Mouse (Mus musculus) inflammation-experienced regulatory T-cells, adult 6 months (primary cell): ENCODE data around the gene Trpv2. TPM values are rescaled to one million over a fixed set of nuclear protein-coding genes. Genes with fewer than 3 reads are reported as not detected.

Experiments
- ATAC-seq: one replicate; pipeline ENCODE4 v1.8.0; 2017
- polyA plus RNA-seq, 3 experiments: library from polyadenylated mRNA; unstranded; fragments of 100-300 nt; shearing (Covaris generic); gene quantifications; one replicate each; pipeline ENCODE4 v1.2.1; 2017

Trpv2 gene
- polyA plus RNA-seq, 3 experiments from 2014 or later, result 73.0 to 108 (median 73.7) TPM

DNA sequence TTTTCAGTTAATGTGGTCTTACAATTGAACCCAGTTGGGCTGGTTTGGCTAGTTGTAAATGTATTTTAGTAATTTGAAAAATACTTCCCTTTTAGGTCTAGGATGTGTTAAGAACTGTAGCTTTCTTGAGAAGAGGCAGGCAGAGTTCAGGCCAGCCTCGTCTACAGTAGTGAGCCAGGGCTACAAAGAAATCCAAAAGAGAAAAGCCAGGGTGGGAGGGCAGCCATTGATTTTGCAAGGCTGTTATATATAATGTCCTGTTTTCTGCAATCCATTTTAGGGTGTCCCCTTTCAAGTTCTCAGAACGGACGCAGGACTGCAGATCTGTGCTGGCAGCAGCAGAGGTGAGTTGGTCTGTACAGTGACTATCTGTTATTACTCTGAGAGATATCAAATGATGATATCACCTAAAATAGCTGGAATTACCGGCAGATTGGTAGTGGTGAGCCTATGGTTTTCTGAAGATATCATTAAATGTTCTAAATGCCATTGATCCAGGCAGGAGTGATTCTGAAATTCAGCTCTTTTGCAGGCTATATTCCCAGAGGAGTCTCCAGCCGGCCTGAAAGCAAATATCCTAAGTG, 29.9 kb downstream of the Trpv2 start:
- no peak for ATAC-seq

DNA sequence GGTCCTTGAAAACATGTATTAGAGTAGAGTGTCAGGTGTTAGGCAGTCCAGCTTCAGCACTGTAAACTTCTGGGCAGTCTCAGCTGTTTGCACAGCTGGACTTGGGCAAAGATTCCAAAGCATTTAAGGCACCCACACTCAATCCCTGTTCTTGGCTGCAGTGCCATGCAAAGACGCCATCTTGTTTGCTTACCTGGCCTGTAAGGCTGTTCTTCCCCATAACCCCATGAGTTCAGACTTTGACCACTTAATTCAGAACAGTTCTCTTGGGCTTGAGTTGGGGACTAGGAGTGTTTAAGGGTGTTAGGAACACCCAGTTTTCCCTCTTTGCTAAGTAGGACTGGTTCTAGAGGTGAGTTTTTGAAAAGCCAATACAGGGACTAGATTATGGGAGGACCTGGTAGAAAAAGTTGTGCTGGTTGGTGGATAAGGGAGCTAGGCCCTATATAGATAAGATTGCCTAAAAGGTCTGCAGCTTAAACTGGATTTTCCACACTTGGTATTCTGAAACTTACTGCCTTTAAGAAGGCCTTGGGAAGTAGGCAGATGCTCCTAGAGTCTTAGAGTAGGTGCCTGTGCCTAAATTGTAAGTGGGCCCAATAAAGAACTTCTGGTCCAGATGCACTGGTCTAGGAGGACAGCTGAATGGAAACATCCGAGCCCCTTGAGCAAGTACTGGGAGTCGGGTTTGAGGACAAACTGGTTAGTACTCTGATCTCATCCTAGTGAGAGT, 30.8 kb downstream of the Trpv2 start:
- ATAC-seq, result no peak

DNA sequence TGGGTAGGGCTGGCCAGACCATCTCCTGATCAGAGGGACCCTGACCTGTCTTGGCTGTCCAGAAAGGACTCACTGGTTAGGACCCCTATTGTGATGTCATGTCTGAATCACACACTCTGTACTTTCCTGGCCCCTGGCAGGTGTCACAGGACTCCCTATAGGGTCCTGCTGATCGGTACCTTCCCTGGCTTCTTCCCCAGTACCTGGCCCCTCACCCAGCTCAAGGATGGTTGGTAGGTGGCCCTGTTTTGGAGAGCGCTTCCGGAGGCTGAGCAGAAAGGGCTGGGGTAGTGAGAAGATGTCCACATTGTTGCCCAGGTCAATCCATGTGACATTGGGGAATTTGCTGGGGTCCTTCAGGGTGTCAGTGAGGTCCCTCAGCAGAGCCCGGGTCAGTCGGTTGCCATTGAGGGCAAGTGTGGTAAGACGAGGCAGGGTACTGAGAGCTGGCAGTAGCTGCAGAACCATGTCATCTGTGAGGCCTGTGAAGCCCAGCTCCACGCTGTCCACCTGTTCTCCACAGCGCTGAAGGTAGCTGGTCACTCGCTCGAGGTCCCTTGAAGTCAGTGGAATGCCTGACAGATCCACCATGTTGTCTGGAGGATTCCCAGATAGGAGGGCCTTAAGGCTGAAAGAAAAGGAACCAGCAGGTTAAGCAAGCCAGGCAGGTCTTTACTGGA, 31.5 kb downstream of the Trpv2 start:
- ATAC-seq, result no peak

DNA sequence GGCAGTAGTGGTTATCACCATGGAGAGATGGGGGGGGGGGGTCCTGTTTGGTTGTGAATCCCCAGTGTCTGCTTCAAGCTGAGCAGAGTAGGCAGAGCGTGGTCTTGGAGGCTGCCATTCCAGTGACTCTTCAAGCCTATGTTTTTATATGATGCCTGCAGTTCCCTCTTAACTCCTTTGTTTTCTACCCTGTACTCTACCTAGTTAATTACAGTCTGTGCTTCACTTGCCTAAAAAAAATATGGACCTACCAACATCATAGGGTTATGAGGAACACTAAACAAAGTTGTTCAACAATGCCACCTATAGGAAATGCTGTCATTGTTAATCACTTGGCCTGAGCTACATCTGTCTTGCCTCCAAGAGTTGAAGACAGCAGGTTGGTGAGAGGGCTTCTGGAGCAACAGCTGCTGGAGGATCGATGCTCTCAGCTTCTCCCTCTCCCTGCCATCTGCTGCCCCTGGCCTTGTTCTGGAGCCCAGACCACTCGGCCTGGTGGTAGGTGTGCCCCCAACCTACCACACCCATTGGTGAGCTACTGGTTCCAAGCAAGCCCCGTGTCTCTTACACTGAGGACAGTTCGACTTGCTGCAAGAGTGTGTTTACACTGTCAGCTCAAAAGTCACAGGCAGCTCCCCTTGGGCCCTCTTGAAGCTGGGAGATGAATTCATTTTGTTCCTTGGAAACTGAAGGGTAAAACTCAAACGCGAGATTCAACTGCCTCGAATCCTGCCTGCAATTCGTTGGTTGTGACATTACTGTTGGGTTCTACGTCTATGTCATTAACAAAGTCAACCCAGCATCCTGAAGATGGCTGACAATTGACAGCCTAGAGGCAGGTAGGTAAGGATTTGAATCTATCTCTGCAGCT, 32.2 kb downstream of the Trpv2 start:
- ATAC-seq, result no peak

DNA sequence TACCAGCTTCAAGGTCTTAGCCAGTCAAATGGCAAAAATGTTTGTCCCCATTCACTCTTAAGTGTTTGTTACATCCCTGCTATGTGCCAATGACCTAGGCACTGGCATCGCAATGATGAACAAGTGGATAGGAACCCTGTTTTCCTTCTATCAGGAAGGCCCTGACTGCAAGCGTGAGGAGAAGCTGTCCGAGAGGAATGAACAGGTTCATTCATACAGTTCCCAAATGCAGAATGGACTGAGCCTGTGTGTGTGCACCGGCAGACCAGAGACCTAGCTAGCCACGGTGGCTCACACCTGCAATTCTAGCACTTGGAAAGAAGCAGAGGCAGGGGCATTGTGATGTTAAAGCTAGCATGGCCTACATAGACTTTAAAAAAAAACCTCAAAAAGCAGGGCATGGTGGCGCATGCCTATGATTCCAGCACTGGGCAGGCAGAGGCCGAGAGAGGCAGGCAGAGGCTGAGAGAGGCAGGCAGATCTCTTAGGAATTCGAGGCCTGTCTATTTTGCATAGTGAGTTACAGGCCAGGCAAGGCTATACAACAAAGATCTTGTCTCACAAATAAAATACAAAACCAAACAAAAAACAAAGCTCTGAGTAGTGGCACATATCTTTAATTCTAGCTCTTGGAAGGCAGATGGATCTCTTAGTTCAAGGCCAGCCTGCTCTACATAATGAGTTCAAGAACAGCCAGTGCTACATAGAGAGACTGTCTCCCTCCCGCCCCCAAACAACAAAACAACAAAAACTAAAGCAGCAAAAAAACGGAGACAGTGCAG, 33.1 kb downstream of the Trpv2 start:
- ATAC-seq, result no peak

DNA sequence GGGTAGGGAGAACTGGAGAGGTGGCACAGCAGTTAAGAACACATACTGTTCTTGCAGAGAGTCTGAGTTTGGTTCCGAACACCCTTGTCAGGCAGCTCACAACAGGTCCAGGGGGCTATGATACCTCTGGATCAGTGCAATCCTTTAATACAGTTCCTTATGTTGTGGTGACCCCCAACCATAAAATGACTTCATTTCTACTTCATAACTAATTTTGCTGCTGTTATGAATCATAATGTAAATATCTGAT, 33.6 kb downstream of the Trpv2 start:
- no peak for ATAC-seq

DNA sequence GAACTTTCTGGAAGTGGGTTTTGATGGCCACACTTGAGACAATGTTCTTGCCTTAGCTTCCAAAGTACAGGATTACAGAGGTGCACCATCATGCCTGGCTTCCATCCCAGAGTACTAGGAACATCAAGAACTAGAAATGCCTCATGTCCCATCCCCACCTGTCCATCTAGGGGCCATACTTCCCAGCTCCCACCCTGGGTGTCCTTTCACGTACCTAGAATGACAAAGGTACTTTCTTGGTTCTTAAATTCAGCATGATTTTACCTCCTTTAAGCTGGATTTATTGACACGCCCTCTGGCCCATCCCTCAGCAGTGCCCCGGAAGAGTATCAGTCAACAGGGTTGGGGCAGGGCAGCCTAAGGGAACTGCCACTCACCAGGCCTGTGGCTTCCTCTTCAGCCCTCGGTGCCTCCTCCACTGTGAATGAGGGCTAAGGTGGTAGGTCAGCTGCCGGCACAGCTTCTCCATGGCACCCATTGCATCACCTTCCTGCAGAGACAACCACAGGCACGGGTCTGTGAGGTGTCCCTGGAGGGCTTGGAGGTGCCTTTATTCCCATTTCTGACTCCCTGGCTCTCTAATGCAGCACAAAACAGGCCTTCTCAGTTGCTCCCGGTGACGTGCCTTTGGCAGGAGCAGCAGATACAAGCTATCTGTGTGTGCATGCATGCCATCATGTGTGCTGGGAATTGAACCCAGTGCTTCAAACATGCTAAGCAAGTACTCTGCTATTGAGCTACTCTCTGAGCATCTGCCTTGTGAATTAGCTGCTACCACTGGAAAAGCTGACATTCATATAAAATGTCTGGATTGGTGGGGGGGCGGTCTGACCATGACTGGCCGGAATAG, 34.8 kb downstream of the Trpv2 start:
- no peak for ATAC-seq

DNA sequence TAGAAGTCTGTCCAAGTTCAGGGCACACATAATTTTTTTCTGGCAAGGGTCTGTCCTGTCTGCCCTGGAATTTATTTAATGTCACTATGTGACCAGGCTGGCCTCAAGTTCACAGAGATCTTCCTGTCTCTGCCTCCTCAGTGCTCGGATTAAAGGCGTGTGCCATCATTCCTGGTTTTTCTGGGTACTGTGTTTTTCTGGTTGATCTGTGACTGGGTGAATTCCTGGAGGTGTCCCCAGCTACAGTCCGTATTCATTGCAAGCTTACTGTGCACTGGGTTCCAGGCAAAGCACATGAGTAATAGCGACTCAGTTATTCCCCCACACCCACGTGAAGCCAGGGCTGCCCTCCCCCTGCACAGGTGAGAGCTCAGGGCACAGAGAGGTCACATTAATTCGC, 36.0 kb downstream of the Trpv2 start:
- ATAC-seq, result no peak

DNA sequence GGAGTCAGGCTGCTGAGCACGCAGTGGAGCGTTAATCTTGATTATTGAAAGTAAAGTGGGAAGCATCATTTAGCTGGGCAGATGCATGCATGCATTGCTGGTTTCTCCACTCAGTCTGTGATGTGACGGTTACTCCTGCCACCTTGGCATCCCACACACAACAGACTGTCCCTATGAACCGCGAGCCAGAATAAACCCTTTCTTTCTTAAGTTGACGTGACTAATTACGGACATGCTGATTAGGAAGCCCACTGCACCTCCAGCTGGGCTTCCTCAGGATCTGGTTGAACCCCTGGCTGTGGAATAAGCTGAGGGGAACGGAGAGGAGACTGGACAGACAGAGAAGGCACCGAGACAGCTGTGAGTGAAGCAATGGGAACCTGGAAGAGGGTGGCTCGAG, 38.3 kb downstream of the Trpv2 start:
- no peak for ATAC-seq

DNA sequence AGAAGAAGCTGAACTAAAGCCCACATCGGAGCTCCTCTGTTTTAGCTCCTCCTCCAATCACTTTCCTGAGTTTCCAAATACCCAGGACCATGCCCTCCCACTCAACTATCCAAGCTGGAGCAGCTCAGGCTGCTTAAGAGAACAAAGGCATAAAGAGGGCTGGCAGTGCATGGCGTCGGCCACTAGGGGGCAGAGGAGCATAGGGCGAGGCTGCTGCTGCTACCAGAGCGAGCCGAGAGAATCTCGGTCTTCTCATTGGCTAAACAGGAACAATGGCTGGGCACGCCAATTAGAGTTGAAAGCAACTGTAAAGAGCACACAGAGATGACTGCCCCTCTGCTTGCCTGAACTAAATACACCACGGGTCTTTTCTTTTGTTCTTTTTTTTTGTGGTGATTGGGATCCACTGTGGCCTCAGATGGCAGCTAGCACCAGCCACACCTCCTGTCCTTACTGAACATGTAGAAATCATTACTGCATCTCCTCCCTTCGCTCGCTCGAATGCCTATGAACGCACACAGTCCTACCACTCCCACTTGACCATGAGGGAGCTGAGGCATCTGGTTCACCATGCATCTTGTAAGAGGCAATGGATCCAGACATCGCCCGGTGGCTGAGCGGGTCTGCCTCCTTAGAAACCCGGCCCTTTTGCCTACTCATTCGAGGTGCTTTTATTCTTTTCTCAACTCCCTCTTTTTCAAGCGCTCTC, 39.5 kb downstream of the Trpv2 start:
- ATAC-seq, result peak; percentile 97

DNA sequence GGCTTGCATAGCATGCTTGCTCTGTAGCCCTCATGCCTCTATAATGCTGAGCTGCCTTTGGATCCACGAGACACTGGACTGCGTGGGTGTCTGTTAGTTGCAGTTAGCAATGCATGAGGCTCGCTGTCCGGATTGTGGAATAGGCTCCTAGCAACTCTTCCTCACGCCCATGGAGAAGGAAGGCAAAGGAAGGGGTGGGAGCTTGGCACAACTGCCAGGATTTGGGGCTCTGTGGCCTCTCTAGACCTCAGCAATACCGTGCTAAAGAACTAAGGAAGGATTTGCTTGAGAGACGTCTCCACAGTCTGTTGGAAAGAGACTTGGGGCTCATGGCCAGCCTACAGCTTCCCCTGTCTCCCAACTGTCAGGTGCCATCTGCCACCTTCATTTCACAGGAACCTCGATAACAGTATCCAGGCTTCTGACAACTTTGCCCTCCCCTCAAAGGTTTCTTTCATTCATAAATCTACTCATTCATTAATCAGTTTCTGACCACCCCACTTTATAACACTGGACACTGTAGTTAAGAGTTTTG, 40.7 kb downstream of the Trpv2 start:
- no peak for ATAC-seq

DNA sequence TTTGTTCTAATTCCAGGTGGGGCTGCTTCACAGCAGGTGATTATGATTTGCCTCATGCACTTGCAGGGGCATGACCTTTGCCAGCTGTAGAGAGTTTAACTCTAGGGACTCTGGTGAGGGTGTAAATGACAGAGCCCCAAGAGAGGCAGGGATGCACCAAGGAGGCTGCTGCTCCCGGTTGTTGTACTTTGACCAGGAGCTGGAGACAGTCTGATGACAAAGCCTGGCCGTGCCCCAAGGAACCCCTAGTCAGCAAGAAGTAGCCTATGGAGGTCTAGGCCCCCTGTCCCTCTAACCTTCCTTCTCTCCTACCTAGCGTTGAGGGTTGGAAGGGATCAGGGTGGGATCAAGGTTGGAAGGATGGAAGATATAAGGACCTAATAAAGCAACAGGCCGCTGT, 41.2 kb downstream of the Trpv2 start:
- no peak for ATAC-seq

DNA sequence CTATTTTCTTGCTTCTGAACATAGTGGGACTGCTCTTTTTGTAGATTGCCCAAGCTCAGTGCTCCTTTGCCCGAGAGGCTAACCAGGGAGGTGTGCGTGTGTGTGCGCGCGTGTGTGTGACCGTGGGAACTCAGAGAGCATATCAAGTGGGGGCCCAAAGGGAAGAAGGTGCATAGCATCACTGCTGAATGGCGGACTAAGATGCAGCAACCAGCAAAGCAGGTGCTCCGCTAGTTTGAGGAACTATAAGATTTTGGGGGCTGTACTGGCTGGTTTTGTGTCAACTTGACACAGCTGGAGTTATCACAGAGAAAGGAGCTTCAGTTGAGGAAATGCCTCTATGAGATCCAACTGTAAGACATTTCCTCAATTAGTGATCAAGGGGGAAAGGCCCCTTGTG, 46.8 kb downstream of the Trpv2 start:
- no peak for ATAC-seq

DNA sequence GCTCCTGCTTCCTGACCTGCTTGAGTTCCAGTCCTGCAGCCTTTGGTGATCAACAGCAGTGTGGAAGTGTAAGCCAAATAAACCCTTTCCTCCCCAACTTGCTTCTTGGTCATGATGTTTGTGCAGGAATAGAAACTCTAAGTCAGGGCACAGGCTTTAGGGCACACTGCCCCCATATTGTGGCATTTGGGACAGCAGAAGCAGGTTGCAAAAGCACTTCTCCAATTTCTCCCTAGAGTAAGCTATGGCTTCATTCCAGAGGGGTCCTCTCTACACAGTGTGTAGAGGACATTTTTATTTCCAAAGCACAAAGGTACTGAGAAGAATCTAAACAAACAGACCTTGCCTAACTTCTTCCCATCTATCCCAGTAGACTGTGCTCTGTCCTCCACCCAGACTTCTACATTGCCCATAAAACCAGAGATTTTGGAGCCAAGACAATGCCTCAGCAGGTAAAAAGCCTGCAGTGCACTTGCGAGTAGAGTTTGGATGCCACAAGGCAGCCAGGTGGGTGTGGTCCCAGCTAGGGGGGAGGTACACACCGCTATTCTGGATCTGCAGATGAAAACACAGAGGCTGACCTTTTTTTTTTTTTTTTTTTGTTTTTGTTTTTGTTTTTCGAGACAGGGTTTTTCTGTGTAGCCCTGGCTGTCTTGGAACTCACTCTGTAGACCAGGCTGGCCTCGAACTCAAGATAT, 47.4 kb downstream of the Trpv2 start:
- no peak for ATAC-seq

DNA sequence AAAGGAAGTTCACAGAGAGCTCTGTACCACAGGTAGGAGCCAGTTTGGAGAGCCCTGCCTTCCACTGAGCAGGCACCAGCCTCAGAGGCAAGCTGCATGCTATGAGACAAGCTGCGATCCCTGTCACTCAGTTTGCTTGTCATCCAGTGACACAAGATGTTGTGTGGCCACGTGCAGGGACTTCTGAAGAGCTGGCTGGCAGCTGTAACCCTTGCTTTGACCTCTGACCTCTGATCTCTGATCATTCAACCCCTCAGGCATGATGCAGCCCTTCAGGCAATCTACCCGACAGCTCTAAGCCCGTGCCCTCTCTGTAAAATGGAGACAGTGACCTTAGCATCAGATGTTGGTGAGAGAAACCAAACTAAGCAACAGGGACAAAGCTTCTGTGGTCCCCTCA, 48.6 kb downstream of the Trpv2 start:
- ATAC-seq, result no peak

DNA sequence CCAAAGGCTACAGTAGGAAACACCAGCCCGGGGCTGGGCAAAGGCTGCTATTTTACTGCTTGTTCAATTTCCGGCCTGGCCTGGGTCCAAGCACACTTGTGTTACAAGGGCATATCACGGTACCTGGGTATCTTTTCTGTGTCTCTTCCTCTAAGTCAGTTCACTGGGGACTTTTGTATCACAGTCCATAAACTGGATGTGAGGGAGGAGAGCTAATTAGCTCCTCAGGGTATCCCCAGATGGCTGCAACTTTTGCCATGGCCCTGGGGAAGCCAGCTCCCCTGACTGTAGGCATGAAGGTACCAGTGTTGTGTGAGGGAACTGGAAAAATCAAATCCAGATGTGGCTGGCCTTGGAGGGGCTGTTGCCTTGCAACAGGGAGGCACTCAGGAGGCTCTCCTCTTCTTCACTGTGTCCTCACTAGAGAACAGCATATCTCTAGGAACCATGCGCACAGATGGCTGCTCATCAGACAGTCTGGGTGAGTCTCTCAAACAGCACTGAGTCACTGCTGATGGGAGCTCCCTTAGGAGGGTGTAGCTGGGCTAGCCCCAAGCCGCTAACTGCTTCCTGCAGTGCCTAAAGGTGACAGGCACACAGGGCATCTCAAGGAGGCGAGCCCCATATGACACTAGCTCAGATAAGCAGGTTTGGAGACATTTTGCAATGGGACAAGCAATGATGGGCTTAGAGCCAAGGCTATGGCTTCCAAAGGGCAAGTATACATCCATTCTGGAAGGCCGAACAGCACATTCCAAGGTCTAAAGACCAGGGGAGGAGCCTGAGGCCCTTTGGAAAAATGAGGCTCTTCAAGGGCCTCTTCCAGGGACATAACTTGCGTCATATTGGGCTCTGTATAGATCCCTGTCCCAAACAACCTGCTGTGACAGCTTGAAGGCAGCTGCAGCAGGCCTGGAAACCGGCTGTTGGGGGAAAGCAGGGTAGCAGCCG, 50.3 kb downstream of the Trpv2 start:
- ATAC-seq, result no peak

DNA sequence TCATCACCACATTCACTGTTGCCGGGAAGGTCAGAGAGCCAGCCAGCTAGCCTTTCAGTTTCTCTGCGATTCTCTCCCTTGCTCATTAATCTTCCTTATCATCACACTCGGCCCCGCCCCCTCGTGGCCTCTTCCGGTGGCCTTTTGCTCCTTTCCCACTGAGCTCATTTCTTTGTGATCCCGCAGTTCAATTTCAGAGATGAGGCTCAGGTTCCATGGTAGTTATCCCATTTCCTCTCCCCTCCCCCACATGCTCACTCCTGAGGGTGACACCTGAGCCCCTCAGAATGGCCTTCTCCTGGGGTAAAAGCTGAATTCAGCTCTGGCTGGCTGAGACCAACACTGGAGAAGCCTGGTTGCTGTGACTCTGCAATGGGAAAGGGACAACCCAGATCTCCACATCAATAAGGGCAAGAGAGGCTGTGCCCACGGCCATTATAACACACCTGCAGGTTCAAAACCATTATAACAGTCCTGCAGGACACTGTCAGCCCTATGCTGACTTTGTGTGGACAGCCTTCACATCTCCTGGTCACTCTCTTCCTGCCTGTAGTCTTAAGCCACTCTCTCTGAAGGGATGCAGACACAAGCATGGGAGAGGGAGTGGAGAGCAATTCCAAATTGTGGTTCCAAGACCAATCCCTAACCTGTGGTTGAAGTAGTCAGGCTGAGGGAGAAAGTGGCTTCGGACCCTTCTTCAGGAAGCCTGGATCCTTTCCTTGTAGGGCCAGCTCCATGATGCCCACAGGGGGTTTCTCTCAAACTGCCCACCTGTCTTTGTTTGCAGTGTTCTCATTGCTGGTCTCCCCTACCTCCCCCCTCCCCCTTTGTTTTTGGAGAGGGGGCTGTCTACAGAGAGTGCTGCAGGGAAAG, 55.3 kb downstream of the Trpv2 start:
- no peak for ATAC-seq
